Mouse (Mus musculus) thymus, adult 2 months (tissue): ENCODE results near the gene Glrx.

Experiments
- CTCF ChIP-seq: fragments of 200-500 bp; IDR thresholded peaks from 2 replicates; pipeline ENCODE4 v1.5.1; 2012; ENCODE audit warnings: mild to moderate bottlenecking, control low read depth, low read length, moderate library complexity, borderline replicate concordance; ENCODE audit not compliant: control insufficient read depth, poor library complexity, insufficient read depth; ENCODE audit errors: extremely low read depth
- POLR2A ChIP-seq: fragments of 200-500 bp; IDR thresholded peaks from 2 replicates; pipeline ENCODE4 v1.6.1; 2012; ENCODE audit warnings: mild to moderate bottlenecking, low read length, control low read depth, moderate library complexity; ENCODE audit not compliant: control insufficient read depth, poor library complexity, insufficient read depth; ENCODE audit errors: extremely low read depth

- no peak for TF ChIP-seq CTCF
- TF ChIP-seq POLR2A = no peak
Measured at GRCm38 (mm10) chr13:75798413-75799302, 41.0 kb upstream of the Glrx start.
